18 mouse cellular contexts compared by ENCODE assay signal in genomic region chr8:13671246-13672003, GRCm38 (mm10). TPM values are rescaled to one million over a fixed set of nuclear protein-coding genes. Genes with fewer than 3 reads are reported as not detected.
DNase-seq lines count a peak whose midpoint lies in the region; ATAC-seq and TF ChIP-seq lines count a peak whose summit lies in the region.
"Had no signal": no experiment of that assay in that cellular context is flagged by ENCODE, and none has a peak within 500 bp of the region (broad histone marks: within the 10 kb centered on the region; RNA-seq: fewer than 3 reads in every experiment).

No protein-coding gene starts in this region.

- WGBS in liver, embryonic 13.5 days (ENCODE audit: insufficient replicate concordance), result 30% methylated on average over 10 of the region's 10 CpGs

- H3K4me1 ChIP-seq in liver, embryonic 13.5 days (replicated peaks), result peaks cover 82% of the 10 kb centered on the region

- no peak for TF ChIP-seq CTCF in left cerebral cortex, adult 2 months (IDR thresholded peaks at IDR 0.05)

- no peaks in the 10 kb centered on the region for H3K27me3 ChIP-seq in liver, embryonic 13.5 days
- H3K27me3 ChIP-seq: midbrain, embryonic 15.5 days; neural tube, embryonic 15.5 days had no signal

- intact Hi-C loops in left cerebral cortex, adult 2 months (cut with DNase I), result no loop called here

- H3K9ac ChIP-seq in liver, embryonic 13.5 days, result no peak overlapping the region
- H3K9ac ChIP-seq: lung, embryonic 14.5 days; midbrain, embryonic 15.5 days; neural tube, embryonic 15.5 days had no signal

- no peak overlapping the region for H3K4me3 ChIP-seq in left cerebral cortex, adult 2 months
- no peak overlapping the region for H3K4me3 ChIP-seq in liver, embryonic 13.5 days (replicated peaks)
- H3K4me3 ChIP-seq: midbrain, embryonic 15.5 days; neural tube, embryonic 15.5 days had no signal

- H3K27ac ChIP-seq in left cerebral cortex, adult 2 months, result peak overlapping the region; percentile 24
- H3K27ac ChIP-seq in liver, embryonic 13.5 days, result peak overlapping the region; percentile 56
- H3K27ac ChIP-seq: midbrain, embryonic 15.5 days; neural tube, embryonic 15.5 days had no signal

- peaks cover 6% of the 10 kb centered on the region; the same call in 1 of the 2 replicates for H3K36me3 ChIP-seq in liver, embryonic 13.5 days
- H3K36me3 ChIP-seq: midbrain, embryonic 15.5 days; neural tube, embryonic 15.5 days had no signal

- peak overlapping the region; percentile 41 for H3K4me2 ChIP-seq in liver, embryonic 13.5 days
- H3K4me2 ChIP-seq: lung, embryonic 14.5 days; midbrain, embryonic 15.5 days; neural tube, embryonic 15.5 days had no signal

- no peak for DNase-seq in left cerebral cortex, adult 2 months (ENCODE audit: extremely low spot score in 1 of 2, low spot score in 2 of 2)
- DNase-seq in left cerebral cortex, adult 9 months (ENCODE audit: low spot score in 2 of 2), result no peak
- DNase-seq in liver, embryonic 13.5 days, result peak; percentile 23
- no peak for DNase-seq in thymus, postnatal 4 days
- no peak for DNase-seq in frontal cortex, adult 2 months (ENCODE audit: extremely low spot score in 1 of 2, low spot score in 1 of 2)
- DNase-seq: adrenal gland, postnatal 10 days; cerebellum, adult 11-12 months; embryo, embryonic 11 days; heart, adult 18-20 months; kidney, postnatal 14 days; lung, embryonic 14.5 days; right cerebral cortex, postnatal 25 days had no signal

- peak; percentile 12 for ATAC-seq in activated CD4-positive, CD25-positive, alpha-beta regulatory T cell, adult 4 months
- ATAC-seq in liver, embryonic 13.5 days (ENCODE audit: low read depth), result peak; percentile 79
- peak; percentile 26; the same call in 1 of the 2 replicates for ATAC-seq in neutrophil, adult 5-6 weeks (ENCODE audit: extremely low read depth, insufficient number of reproducible peaks, low FRiP score, poor library complexity, severe bottlenecking)
- ATAC-seq: inflammation-experienced regulatory T-cells, adult 6 months; midbrain, embryonic 15.5 days had no signal

- no peaks in the 10 kb centered on the region for H3K9me3 ChIP-seq in liver, embryonic 13.5 days (replicated peaks)
- H3K9me3 ChIP-seq: midbrain, embryonic 15.5 days; neural tube, embryonic 15.5 days had no signal

RNA-seq across cellular contexts. Expression of gene Rasa3, which starts 6.0 kb away (rescaled TPM):
- total RNA-seq in left cerebral cortex, adult 2 months (2021), result 10 to 100 TPM; 62.3 to 69.4 TPM
- 100 to 1,000 TPM in 1 of 2 experiments, 10 to 100 TPM in 1; 89.4 to 115 TPM for polyA plus RNA-seq in activated CD4-positive, CD25-positive, alpha-beta regulatory T cell, adult 4 months (2017; shearing (Covaris generic))
- 15.9 and 19.1 TPM in 2 replicates for polyA plus RNA-seq in liver, embryonic 13.5 days (2015; fragmentation: Nextera tagmentation; extraction: Ambion mirVana)
- 437 and 443 TPM in 2 replicates for total RNA-seq in neutrophil, adult 5-6 weeks (2017)
- polyA plus RNA-seq in frontal cortex, adult 2 months (2012; rRNA removed), result 86.7 and 95.6 TPM in 2 replicates

RNA-seq across cellular contexts. Expression of gene Cfap97d2, which starts 34.3 kb away (rescaled TPM):
- 1 to 10 TPM; 1.0 to 1.4 TPM for total RNA-seq in left cerebral cortex, adult 2 months (2021)
- polyA plus RNA-seq in activated CD4-positive, CD25-positive, alpha-beta regulatory T cell, adult 4 months (2017; shearing (Covaris generic)), result not detected
- not detected in 2 replicates for polyA plus RNA-seq in liver, embryonic 13.5 days (2015; fragmentation: Nextera tagmentation; extraction: Ambion mirVana)
- not detected in 2 replicates for total RNA-seq in neutrophil, adult 5-6 weeks (2017)
- 2.5 and 2.7 TPM in 2 replicates for polyA plus RNA-seq in frontal cortex, adult 2 months (2012; rRNA removed)
- total RNA-seq: ES-E14 had no signal
- polyA plus RNA-seq: inflammation-experienced regulatory T-cells, adult 6 months; lung, embryonic 14.5 days had no signal

Comparison
In these comparisons a context has a peak if more than half of its experiments do, and no peak if none do; other contexts are left out.
1. ATAC-seq: peak in every context shown above with its lines; median percentile 79 in liver, embryonic 13.5 days; 26 in neutrophil, adult 5-6 weeks; 12 in activated CD4-positive, CD25-positive, alpha-beta regulatory T cell, adult 4 months.